ENCODE assay signal across 31 mouse cellular contexts in the genomic region with DNA sequence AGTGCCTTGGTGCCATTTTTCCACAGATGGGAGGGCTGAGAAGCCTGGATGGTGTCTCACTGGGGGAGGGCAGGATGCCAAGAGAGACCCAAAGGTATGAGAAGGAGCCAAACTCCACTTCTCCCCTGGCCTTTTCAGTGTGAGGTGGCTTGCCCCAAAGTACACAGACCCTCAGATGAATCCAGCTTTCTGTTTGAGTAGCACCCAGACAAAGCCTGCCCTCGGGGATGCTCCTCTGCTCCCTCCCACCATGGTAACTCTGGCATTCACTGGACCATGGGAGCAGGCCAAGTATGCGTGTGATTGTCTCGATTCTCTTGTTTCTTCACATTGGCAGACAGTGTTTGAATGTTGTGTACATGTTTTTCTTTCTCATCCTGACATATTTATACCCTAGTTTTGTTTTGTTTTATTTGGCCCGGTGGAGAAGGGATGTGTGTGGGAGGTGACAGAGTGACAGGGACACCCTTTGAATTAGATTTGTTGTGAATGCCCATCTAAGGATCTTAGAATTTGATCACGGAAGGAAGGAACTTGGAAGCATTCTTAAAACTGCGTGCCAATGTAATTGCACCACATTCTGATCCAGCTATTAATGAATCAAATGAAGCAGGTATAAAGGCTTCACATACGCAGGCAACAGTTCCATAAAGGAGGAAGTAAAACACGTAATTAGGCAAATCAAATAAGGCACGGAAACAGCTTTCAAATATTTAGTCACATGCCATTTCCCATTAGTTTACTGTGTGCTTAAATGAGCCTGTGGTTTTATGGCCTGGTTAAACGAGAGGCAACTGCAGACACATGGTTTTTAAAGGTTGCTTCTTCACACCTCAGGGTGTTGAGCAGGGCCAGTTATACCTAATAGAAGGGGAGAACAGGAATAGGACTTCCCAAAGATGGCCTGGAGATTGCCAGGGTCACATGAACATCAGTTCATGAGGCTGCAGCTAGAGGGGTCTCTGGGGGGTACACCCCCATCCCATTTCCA. TPM values are rescaled to one million over a fixed set of nuclear protein-coding genes. Genes with fewer than 3 reads are reported as not detected.
A peak's percentile ranks its signal among the peaks of the same experiment; 100 is the strongest.
DNase-seq lines count a peak whose midpoint lies in the region; ATAC-seq and TF ChIP-seq lines count a peak whose summit lies in the region.
"Had no signal": no experiment of that assay in that cellular context is flagged by ENCODE, and none has a peak within 500 bp of the region (broad histone marks: within the 10 kb centered on the region; RNA-seq: fewer than 3 reads in every experiment).

No protein-coding gene starts in this region.

- H3K9ac ChIP-seq in hindbrain, embryonic 13.5 days: no peak overlapping the region
- H3K9ac ChIP-seq in hindbrain, postnatal 0 days (replicated peaks; ENCODE audit: low read length): no peak overlapping the region
- H3K9ac ChIP-seq in kidney, postnatal 0 days (ENCODE audit: low read depth, low read length): no peak overlapping the region
- no peak overlapping the region for H3K9ac ChIP-seq in kidney, embryonic 15.5 days
- H3K9ac ChIP-seq in stomach, embryonic 16.5 days (ENCODE audit: low read length): no peak overlapping the region
- H3K9ac ChIP-seq: embryonic facial prominence, embryonic 12.5 days; forebrain, postnatal 0 days; heart, embryonic 15.5 days; liver, embryonic 13.5 days; midbrain, embryonic 13.5 days; stomach, embryonic 15.5 days had no signal

- ATAC-seq in hindbrain, embryonic 13.5 days (ENCODE audit: low FRiP score): peak; percentile 39; the same call in 1 of the 2 replicates
- ATAC-seq in hindbrain, postnatal 0 days: no peak
- no peak for ATAC-seq in kidney, postnatal 0 days (replicated peaks; ENCODE audit: low FRiP score, low read depth)
- ATAC-seq in kidney, embryonic 15.5 days (replicated peaks; ENCODE audit: low FRiP score): no peak
- peak; percentile 14; the same call in 1 of the 2 replicates for ATAC-seq in stomach, embryonic 16.5 days (ENCODE audit: insufficient read depth, low FRiP score)
- ATAC-seq: activated CD4-positive, CD25-positive, alpha-beta regulatory T cell, adult 4 months; forebrain, postnatal 0 days; intestine, postnatal 0 days; lung, postnatal 0 days; midbrain, embryonic 13.5 days had no signal

- 56% methylated on average over 10 of the region's 10 CpGs for WGBS in hindbrain, embryonic 13.5 days
- 45% methylated on average over 10 of the region's 10 CpGs for WGBS in hindbrain, postnatal 0 days
- WGBS in kidney, postnatal 0 days: 15% methylated on average over 10 of the region's 10 CpGs
- 21% methylated on average over 10 of the region's 10 CpGs for WGBS in kidney, embryonic 15.5 days
- 64% methylated on average over 10 of the region's 10 CpGs for WGBS in stomach, embryonic 16.5 days

- no peaks in the 10 kb centered on the region for H3K9me3 ChIP-seq in hindbrain, embryonic 13.5 days
- H3K9me3 ChIP-seq in hindbrain, postnatal 0 days (ENCODE audit: low read length): no peaks in the 10 kb centered on the region
- no peaks in the 10 kb centered on the region for H3K9me3 ChIP-seq in kidney, postnatal 0 days (replicated peaks; ENCODE audit: low read length)
- H3K9me3 ChIP-seq in kidney, embryonic 15.5 days (replicated peaks): no peaks in the 10 kb centered on the region
- H3K9me3 ChIP-seq in stomach, embryonic 16.5 days (replicated peaks; ENCODE audit: control insufficient read depth, low read length): no peaks in the 10 kb centered on the region
- H3K9me3 ChIP-seq: embryonic facial prominence, embryonic 12.5 days; forebrain, embryonic 10.5 days; heart, embryonic 15.5 days; liver, embryonic 13.5 days; stomach, embryonic 15.5 days had no signal

- TF ChIP-seq CTCF in hindbrain, postnatal 0 days (IDR thresholded peaks at IDR 0.05; ENCODE audit: low read depth): no peak
- TF ChIP-seq CTCF in kidney, postnatal 0 days (IDR thresholded peaks at IDR 0.05; ENCODE audit: low read depth): no peak

- H3K27me3 ChIP-seq in hindbrain, embryonic 13.5 days: 0 out of 2 replicates have a peak, but pooled peaks cover 17% of the 10 kb centered on the region
- H3K27me3 ChIP-seq in hindbrain, postnatal 0 days (ENCODE audit: insufficient read depth, low read length): no peaks in the 10 kb centered on the region
- no peaks in the 10 kb centered on the region for H3K27me3 ChIP-seq in kidney, postnatal 0 days (ENCODE audit: insufficient read depth, low read length)
- H3K27me3 ChIP-seq in kidney, embryonic 15.5 days: peaks cover 24% of the 10 kb centered on the region
- no peaks in the 10 kb centered on the region for H3K27me3 ChIP-seq in stomach, embryonic 16.5 days (ENCODE audit: control insufficient read depth, insufficient read depth, low read length)
- H3K27me3 ChIP-seq: liver, embryonic 13.5 days; stomach, embryonic 15.5 days had no signal

- no peak for DNase-seq in hindbrain, postnatal 0 days (ENCODE audit: low spot score)
- peak; percentile 11 for DNase-seq in kidney, postnatal 0 days (ENCODE audit: low spot score)
- peak; percentile 28 for DNase-seq in fat pad, adult 2 months (ENCODE audit: extremely low read depth, low read depth, low spot score)
- DNase-seq in thymus, postnatal 36 days: no peak
- no peak for DNase-seq in retina, embryonic 14.5 days (ENCODE audit: low spot score)
- DNase-seq: adrenal gland, adult 2 months; B cell, adult 2 months; cerebellum, adult 9-10 months; embryo, embryonic 11 days; forebrain, postnatal 0 days; kidney, postnatal 4 days; liver, embryonic 13.5 days; lung, adult 18-20 months; right cerebral cortex, postnatal 14 days; thymus, adult 2 months had no signal

- no peak overlapping the region for H3K4me2 ChIP-seq in hindbrain, embryonic 13.5 days
- H3K4me2 ChIP-seq in hindbrain, postnatal 0 days (ENCODE audit: low read depth, low read length): no peak overlapping the region
- H3K4me2 ChIP-seq in kidney, postnatal 0 days (ENCODE audit: low read length): no peak overlapping the region
- no peak overlapping the region for H3K4me2 ChIP-seq in kidney, embryonic 15.5 days
- no peak overlapping the region for H3K4me2 ChIP-seq in stomach, embryonic 16.5 days (ENCODE audit: low read depth, low read length)
- H3K4me2 ChIP-seq: embryonic facial prominence, embryonic 12.5 days; heart, embryonic 15.5 days; liver, embryonic 13.5 days; midbrain, embryonic 13.5 days; stomach, embryonic 15.5 days had no signal

- H3K4me3 ChIP-seq in hindbrain, embryonic 13.5 days: no peak overlapping the region
- H3K4me3 ChIP-seq in hindbrain, postnatal 0 days (ENCODE audit: low read length): no peak overlapping the region
- H3K4me3 ChIP-seq in kidney, postnatal 0 days (replicated peaks; ENCODE audit: low read depth, low read length): no peak overlapping the region
- H3K4me3 ChIP-seq in kidney, embryonic 15.5 days (replicated peaks): no peak overlapping the region
- no peak overlapping the region for H3K4me3 ChIP-seq in stomach, embryonic 16.5 days (replicated peaks; ENCODE audit: low read length)
- H3K4me3 ChIP-seq: embryonic facial prominence, embryonic 12.5 days; forebrain, embryonic 10.5 days; heart, embryonic 15.5 days; liver, embryonic 13.5 days; midbrain, embryonic 13.5 days; stomach, embryonic 15.5 days had no signal

- no peak overlapping the region for H3K27ac ChIP-seq in hindbrain, embryonic 13.5 days
- no peak overlapping the region for H3K27ac ChIP-seq in hindbrain, postnatal 0 days
- H3K27ac ChIP-seq in kidney, postnatal 0 days: no peak overlapping the region
- no peak overlapping the region for H3K27ac ChIP-seq in kidney, embryonic 15.5 days
- H3K27ac ChIP-seq in stomach, embryonic 16.5 days (ENCODE audit: low read length): peak overlapping the region; percentile 11; the same call in 1 of the 2 replicates
- H3K27ac ChIP-seq: embryonic facial prominence, embryonic 12.5 days; forebrain, embryonic 10.5 days; heart, embryonic 15.5 days; liver, embryonic 13.5 days; macrophage; midbrain, embryonic 13.5 days had no signal

- no peaks in the 10 kb centered on the region for H3K36me3 ChIP-seq in hindbrain, embryonic 13.5 days
- H3K36me3 ChIP-seq in hindbrain, postnatal 0 days (ENCODE audit: insufficient read depth, low read length): no peaks in the 10 kb centered on the region
- H3K36me3 ChIP-seq in kidney, postnatal 0 days (ENCODE audit: insufficient read depth, low read length): no peaks in the 10 kb centered on the region
- no peaks in the 10 kb centered on the region for H3K36me3 ChIP-seq in kidney, embryonic 15.5 days
- H3K36me3 ChIP-seq in stomach, embryonic 16.5 days (ENCODE audit: control insufficient read depth, insufficient read depth, low read length): no peaks in the 10 kb centered on the region
- H3K36me3 ChIP-seq: embryonic facial prominence, embryonic 12.5 days; forebrain, embryonic 10.5 days; heart, embryonic 15.5 days; liver, embryonic 13.5 days; midbrain, embryonic 13.5 days; stomach, embryonic 15.5 days had no signal

- H3K4me1 ChIP-seq in hindbrain, embryonic 13.5 days (replicated peaks): 0 out of 2 replicates have a peak, but pooled peaks cover 5% of the 10 kb centered on the region
- H3K4me1 ChIP-seq in hindbrain, postnatal 0 days (ENCODE audit: insufficient read depth, low read length): no peaks in the 10 kb centered on the region
- no peaks in the 10 kb centered on the region for H3K4me1 ChIP-seq in kidney, postnatal 0 days (replicated peaks; ENCODE audit: insufficient read depth, low read length)
- H3K4me1 ChIP-seq in kidney, embryonic 15.5 days: no peaks in the 10 kb centered on the region
- H3K4me1 ChIP-seq in stomach, embryonic 16.5 days (ENCODE audit: control insufficient read depth, insufficient read depth, low read length): no peaks in the 10 kb centered on the region
- H3K4me1 ChIP-seq: embryonic facial prominence, embryonic 12.5 days; forebrain, embryonic 10.5 days; heart, embryonic 15.5 days; liver, embryonic 13.5 days; midbrain, embryonic 13.5 days had no signal

RNA-seq across cellular contexts. Expression of gene Shh, which starts 9.6 kb away (rescaled TPM):
- 1.6 and 1.8 TPM in 2 replicates for polyA plus RNA-seq in hindbrain, embryonic 13.5 days (2015; fragmentation: Nextera tagmentation; extraction: Ambion mirVana)
- 3.3 and 4.2 TPM in 2 replicates for total RNA-seq in hindbrain, postnatal 0 days (2014; rRNA removed)
- polyA plus RNA-seq in hindbrain, postnatal 0 days (2015; fragmentation: Nextera tagmentation; extraction: Ambion mirVana): 0.84 TPM in 2 replicates
- polyA plus RNA-seq in kidney, postnatal 0 days (2015; fragmentation: Nextera tagmentation; extraction: Ambion mirVana): 0.64 and 0.75 TPM in 2 replicates
- polyA plus RNA-seq in kidney, embryonic 15.5 days (2015; fragmentation: Nextera tagmentation; extraction: Ambion mirVana): 0.80 and 1.0 TPM in 2 replicates
- 3.4 and 4.1 TPM in 2 replicates for polyA plus RNA-seq in stomach, embryonic 16.5 days (2015; fragmentation: Nextera tagmentation; extraction: Ambion mirVana)
- total RNA-seq: gastrocnemius, adult 8-10 months; gastrocnemius, postnatal 4 days; heart, postnatal 25 days; megakaryocyte-erythroid progenitor cell, adult 5-6 weeks had no signal
- polyA plus RNA-seq: activated CD4-positive, CD25-positive, alpha-beta regulatory T cell, adult 4 months; liver, embryonic 13.5 days; macrophage had no signal

Comparison
In these comparisons a context has a peak if more than half of its experiments do, and no peak if none do; other contexts are left out.
1. ATAC-seq: peak in hindbrain, embryonic 13.5 days (single experiment) and stomach, embryonic 16.5 days (single experiment); none in hindbrain, postnatal 0 days (single experiment), kidney, postnatal 0 days (single experiment) and kidney, embryonic 15.5 days (single experiment).
2. DNase-seq: peak in kidney, postnatal 0 days (single experiment) and fat pad, adult 2 months (single experiment); none in hindbrain, postnatal 0 days (single experiment), thymus, postnatal 36 days (0 of 2) and retina, embryonic 14.5 days (single experiment).